Mouse (Mus musculus): ENCODE data around the gene B3galt1.

B3galt1 gene

DNA sequence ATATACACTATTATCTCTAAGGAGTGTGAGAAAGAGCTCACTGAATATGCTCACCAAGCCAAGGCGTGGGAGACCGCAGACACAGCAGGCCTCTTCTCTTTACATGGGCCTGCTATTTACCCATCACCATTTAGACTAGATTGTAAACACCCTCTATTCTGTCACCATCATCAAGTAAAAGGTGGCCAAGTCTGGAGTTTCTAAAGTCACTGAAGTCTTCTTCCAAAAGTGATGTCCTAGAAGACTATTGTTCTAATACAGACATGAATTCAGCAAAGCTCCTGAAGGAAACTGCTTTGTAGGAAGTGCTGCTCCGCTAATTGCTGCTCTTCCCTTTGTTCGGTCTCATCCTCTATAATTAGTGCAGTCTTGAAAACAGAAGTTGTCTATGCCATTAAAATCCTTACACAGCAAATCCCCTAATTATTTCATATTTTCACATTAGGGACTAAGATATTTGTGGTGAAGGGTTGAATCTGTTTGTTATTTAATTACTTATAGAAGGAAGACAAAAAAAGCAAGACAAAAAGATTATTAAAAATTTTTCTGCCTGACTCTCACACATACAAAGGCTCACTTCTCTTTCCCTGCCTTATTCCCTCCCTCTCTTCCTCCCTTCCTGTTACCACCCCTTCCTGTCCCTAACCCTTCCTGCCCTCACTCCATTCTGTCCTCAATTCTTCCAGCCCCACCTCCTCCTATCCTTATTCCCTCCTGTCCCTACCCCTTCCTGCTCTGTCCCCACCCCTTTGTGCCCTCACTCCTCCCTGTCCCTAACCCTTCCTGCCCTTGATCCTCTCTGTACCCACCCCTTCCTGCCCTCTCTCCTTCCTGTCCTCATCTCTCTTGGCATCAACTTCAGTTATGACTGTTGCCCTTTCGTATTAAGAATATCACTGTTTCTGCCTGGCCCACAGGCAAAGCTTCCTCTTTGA lies 514.0 kb downstream of the B3galt1 start:
- no peak for DNase-seq

DNA sequence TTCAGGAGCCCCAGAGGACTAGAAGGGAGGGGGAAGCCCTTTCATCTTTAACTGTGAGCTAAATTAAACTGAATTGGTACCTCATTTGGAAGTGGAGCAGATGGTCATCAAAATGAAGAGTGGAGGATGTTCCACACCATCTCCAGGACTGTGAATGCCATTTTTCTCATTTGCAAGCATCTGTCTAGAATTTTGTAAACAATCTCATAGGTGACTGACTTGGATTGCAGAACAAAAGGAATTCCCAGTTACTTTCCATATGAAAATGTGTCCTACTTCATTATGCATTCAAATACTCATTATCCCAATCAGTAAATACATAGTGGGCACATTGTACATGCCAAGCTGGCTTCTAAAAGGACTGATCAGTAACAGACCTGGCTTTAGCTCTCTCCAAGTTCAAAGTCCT lies 515.2 kb downstream of the B3galt1 start:
- DNase-seq: no peak

DNA sequence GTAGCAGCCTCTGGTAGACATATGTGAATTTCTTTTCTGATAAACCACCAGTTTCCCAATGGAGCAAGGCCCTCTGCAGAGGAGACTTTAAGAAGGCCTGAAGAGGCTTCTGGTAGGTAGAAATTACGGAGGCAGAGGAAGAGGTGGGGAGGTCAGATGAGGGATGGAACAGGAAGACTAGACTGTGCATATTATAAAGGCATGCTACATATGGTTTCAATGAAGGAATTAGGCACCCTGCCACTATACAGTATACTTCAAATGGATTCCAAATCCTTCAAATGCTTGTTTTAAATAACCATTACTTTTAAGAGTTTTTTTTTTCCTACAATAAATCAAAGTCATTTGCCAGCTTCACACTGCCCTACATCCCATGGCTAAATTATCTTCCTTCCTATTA lies 518.8 kb downstream of the B3galt1 start:
- DNase-seq: no peak

DNA sequence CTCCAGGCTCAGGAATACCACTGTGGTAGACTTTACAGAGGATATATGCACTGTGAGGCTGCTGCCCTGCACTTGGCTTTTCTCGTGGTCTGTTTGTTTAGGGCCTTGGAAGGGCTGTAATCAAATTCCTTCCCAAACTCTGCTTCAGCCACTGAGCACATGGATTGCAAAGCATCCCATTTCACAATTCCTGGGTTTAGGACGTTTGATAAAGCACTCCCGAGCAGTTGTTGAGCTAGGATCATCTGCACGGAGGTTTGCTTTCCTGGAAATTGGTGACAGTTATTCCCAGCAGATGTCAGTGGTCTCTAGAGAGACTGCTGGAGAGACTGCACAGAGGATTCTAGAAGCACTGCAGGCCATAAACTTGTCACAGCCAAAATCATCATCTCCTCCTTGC lies 520.4 kb downstream of the B3galt1 start:
- DNase-seq: no peak

DNA sequence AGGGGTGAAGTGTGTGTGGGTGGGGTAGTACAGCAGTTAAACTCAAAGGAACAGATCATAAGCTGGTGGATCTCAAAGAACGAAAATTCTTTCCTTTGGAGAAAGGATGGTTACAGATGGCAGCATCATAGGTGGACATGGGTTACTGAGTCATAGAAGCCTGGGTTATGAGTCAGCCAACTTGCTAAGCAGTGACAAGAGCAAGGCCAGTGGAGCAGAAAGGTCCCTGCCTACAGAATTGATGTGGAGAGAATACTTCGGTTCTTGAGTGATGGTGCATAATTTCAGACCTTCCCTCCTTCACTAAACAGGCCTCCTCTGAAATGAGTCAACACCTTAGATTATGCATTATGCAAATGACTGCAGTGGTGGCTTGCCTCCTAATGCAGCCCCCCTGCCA lies 525.9 kb downstream of the B3galt1 start:
- DNase-seq: no peak

DNA sequence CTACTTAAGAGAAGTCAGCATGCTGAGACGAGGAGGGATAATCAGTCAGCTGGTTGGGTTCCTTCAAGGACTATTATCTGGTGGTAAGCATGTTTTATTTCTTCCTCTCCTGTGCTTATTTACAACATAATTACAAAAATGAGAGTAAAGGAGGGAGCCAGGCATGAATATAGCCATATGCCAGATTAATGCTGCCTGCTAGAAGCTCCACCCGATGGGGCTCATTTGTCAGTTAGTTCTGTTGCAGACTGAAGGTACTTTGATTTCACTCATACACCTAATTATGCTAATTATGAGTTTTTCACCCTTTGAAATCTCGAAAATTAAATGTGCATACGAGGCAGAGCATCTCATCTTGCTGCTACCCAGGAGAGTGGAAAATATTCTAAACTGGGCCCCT lies 539.0 kb downstream of the B3galt1 start:
- DNase-seq: no peak

DNA sequence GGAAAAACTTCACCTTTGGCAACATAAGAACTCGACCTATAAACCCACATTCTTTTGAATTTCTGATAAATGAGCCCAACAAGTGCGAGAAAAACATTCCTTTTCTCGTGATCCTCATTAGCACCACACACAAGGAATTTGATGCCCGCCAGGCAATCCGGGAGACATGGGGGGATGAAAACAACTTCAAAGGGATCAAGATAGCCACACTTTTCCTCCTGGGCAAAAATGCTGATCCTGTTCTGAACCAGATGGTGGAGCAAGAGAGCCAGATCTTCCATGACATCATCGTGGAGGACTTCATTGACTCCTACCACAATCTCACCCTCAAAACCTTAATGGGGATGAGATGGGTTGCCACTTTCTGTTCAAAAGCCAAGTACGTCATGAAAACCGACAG lies 552.4 kb downstream of the B3galt1 start:
- no peak for DNase-seq

DNA sequence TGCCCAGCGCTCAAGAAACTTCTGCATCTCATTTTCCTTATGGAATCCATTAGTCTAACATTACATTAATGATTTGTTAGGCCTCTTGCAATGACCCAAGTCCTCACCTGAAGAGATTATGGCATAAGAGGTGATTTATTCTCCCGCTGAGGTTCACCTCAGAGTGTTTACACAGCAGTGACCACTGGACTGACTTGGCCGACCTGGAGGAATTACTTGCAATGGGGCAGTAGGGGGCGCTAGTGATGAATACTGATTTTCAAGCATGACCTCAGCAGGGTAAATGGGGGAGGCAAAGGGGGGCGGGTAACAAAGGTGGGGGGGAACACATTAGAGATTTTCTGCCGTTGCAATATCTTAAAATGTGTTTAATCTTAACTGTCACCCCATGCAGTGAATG lies 559.1 kb downstream of the B3galt1 start:
- DNase-seq: no peak

DNA sequence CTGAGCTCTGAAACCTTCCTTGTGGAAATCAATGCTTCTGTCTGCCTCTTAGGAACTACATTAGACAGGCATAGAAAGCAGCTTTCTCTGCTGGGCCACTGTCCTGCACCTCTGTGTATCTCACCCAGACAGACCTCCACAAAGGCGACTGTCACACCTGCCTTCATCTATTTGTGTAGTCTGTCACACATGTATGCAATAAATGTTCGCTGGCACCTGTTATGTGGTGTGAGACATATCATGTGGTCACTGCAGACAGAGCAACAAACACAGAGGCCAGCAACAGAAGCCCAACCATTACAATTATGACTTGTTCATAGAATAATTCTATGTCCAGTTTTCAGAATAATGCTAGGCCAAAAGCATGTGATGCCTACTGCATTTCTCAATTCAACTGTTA lies 575.4 kb downstream of the B3galt1 start:
- DNase-seq: no peak

DNA sequence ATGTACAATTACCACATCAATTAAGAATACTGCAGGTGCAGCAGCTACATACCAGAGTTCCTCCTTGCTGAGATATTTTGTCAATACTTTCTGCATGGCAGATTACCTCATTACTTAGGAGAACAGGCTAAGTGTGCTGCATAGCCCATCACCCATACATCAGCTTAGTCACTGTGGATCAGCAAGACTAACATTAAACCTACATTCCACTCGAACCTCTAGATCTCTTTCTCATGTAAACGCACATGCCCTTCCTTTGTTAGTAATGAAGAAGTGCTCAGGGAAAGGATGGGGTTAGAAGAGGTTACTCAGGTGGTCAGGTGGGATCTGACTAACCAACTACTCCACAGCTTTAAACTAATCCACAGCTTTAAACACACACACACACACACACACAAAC lies 577.6 kb downstream of the B3galt1 start:
- DNase-seq: no peak

DNA sequence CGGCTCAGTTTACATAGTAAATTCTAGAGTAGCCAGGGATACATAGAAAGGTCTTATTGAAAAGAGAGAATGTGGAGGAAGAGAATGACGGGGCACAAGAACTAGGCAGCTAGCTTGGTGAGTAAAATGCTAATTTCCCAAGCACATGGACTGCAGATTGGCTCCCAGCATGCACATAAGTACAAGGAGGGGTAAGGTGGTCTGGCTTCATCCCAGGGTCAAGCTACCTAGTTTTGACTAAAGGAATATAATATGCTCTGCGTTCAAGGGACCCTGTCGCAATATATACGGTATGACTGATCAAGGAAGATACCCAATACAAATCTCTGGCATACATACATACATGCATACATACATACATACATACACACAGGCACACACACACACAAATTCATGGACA lies 594.1 kb downstream of the B3galt1 start:
- no peak for DNase-seq

DNA sequence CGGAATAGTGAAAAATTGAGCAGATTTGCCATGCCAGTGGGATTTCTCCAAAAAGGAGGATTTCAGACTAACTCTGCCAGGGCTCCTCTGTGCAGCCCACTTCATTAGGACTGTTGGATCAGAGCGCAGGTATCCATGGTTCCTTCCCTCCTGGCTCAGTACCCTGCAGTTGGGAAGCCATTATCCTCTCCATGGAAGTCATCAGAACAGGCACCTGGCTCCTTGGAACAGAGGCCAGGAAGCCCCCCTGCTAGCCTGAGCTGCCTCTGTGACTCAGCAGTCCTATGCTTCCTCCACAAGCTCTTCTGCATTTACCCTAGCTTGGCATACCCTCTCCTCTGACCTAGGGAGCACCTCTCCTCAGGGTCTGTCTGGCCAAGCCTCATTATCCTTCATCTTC lies 594.9 kb downstream of the B3galt1 start:
- peak; percentile 21 for DNase-seq

DNA sequence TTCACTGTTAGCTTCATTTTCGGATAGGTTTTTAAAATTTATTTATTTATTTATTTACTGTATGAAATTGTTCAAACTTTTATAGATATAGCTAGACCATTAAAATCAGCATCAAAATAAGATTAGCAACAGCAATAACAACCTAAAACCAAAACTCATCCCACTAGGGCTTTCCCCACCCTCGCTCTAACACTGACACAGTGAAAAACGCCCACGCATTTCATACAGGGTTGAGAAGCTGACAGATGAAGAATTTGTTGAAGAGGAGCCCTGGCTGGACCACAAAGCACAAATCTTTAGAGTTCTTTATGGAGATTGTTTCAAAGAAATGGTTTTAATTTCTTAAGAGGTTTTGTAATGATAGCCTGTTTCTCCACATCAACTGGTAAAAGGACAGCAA lies 596.3 kb downstream of the B3galt1 start:
- DNase-seq: no peak

DNA sequence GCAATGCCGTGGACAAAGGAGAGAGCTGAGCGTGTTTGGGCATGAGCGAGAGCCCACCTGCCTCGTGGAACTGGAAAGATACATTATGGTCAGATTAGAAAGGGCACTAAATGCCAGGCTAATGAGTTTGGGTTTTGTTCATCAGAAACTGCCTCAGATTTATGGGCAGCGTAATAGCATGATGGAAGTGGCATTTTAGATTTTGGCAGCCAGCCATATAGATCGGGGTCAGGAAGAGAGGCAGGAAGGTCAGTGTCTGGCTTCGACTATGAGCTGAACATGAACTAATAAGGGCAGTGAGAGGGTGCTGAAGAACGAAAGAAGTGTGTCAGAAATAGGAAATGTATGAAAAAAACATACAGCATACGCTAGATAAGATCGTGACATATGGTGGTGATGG lies 605.6 kb downstream of the B3galt1 start:
- no peak for DNase-seq

Data from cerebellum, adult 11-12 months (tissue).